Mouse (Mus musculus) Muller cell, postnatal 12 days (primary cell): ENCODE measurements at regions not wholly inside any gene's neighbourhood (a gene's known extent, or its start where the extent isn't known, plus 50 kb on each side); places are given as distances from the start of the nearest gene placed in this dataset.

Experiments used
- DNase-seq: peaks from one replicate; pipeline ENCODE4 v3.0.0-alpha.2; 2015; ENCODE audit errors: inconsistent ontology term

GRCm38 (mm10) chr17:41990804-41991203 is 324.9 kb upstream of the Ptchd4 start:
- no peak for DNase-seq

- DNase-seq: no peak
These were observed 307.3 kb upstream of the Ptchd4 start for GRCm38 (mm10) chr17:42008415-42008814.

GRCm38 (mm10) chr17:42024295-42024694 is 291.5 kb upstream of the Ptchd4 start:
- no peak for DNase-seq

GRCm38 (mm10) chr17:42027253-42027652 is 288.5 kb upstream of the Ptchd4 start:
- DNase-seq: no peak

- no peak for DNase-seq
These were observed 286.3 kb upstream of the Ptchd4 start for GRCm38 (mm10) chr17:42029452-42029851.

GRCm38 (mm10) chr17:42037089-42037488 is 278.7 kb upstream of the Ptchd4 start:
- DNase-seq: no peak

GRCm38 (mm10) chr17:42049779-42050515 is 265.8 kb upstream of the Ptchd4 start:
- DNase-seq: no peak

GRCm38 (mm10) chr17:42090764-42091452 is 224.8 kb upstream of the Ptchd4 start:
- peak; percentile 32 for DNase-seq

- DNase-seq: no peak
These were observed 202.1 kb upstream of the Ptchd4 start for GRCm38 (mm10) chr17:42113684-42114083.

GRCm38 (mm10) chr17:42120759-42121158 is 195.0 kb upstream of the Ptchd4 start:
- DNase-seq: peak; percentile 67

- peak; percentile 84 for DNase-seq
These were observed 189.1 kb upstream of the Ptchd4 start for GRCm38 (mm10) chr17:42126488-42127237.

- no peak for DNase-seq
These were observed 146.2 kb upstream of the Ptchd4 start for GRCm38 (mm10) chr17:42169391-42170018.

- no peak for DNase-seq
These were observed 127.2 kb upstream of the Ptchd4 start for GRCm38 (mm10) chr17:42188531-42188930.

- no peak for DNase-seq
These were observed 125.4 kb upstream of the Ptchd4 start for GRCm38 (mm10) chr17:42190206-42190902.
